In the genomic region with DNA sequence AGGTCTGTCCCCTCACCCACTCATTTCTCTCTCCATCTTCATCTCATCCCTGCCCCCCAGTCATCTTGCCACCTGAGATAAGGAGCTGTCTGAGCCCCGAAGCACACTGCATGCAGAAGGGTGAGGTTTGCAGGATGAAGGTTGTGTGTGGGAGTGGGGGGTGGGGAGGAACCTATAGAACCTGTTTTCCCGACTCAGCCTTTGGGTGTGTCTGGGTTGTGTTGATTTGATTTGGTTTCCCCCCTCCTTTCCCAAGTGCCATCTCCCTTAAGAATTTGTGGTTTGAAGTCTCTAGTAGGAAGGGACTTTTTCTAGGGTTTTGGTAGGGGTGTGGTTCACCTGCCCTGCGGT, we compare ENCODE assay signal across 16 mouse cellular contexts.
DNase-seq lines count a peak whose midpoint lies in the region; ATAC-seq and TF ChIP-seq lines count a peak whose summit lies in the region.
"Had no signal": no experiment of that assay in that cellular context is flagged by ENCODE, and none has a peak within 500 bp of the region (broad histone marks: within the 10 kb centered on the region; RNA-seq: fewer than 3 reads in every experiment).

No protein-coding gene starts in this region.

- no peak for ATAC-seq in kidney, postnatal 0 days (replicated peaks; ENCODE audit: low FRiP score, low read depth)
- 0 out of 2 replicates have a peak, but pooled peaks have one; percentile 16 for ATAC-seq in embryonic facial prominence, embryonic 15.5 days (ENCODE audit: insufficient number of reproducible peaks, low FRiP score, low TSS enrichment, low read depth)
- ATAC-seq in megakaryocyte-erythroid progenitor cell, adult 5-6 weeks (replicated peaks; ENCODE audit: low FRiP score, low TSS enrichment, poor library complexity, severe bottlenecking), result 0 out of 2 replicates have a peak, but pooled peaks have one; percentile 32
- no peak for ATAC-seq in forebrain, embryonic 15.5 days (replicated peaks)
- ATAC-seq: forebrain, embryonic 14.5 days; hindbrain, postnatal 0 days; liver, embryonic 12.5 days; Patski had no signal

- H3K9me3 ChIP-seq in heart, embryonic 10.5 days, result no peaks in the 10 kb centered on the region
- H3K9me3 ChIP-seq in kidney, postnatal 0 days (replicated peaks; ENCODE audit: low read length), result no peaks in the 10 kb centered on the region
- no peaks in the 10 kb centered on the region for H3K9me3 ChIP-seq in embryonic facial prominence, embryonic 15.5 days (replicated peaks)
- no peaks in the 10 kb centered on the region for H3K9me3 ChIP-seq in forebrain, embryonic 15.5 days
- H3K9me3 ChIP-seq: liver, embryonic 12.5 days had no signal

- peaks cover 16% of the 10 kb centered on the region; the same call in 1 of the 2 replicates for H3K36me3 ChIP-seq in heart, embryonic 10.5 days
- H3K36me3 ChIP-seq in kidney, postnatal 0 days (ENCODE audit: insufficient read depth, low read length), result 0 out of 2 replicates have a peak, but pooled peaks cover 4% of the 10 kb centered on the region
- peaks cover 7% of the 10 kb centered on the region; the same call in 1 of the 2 replicates for H3K36me3 ChIP-seq in embryonic facial prominence, embryonic 15.5 days
- no peaks in the 10 kb centered on the region for H3K36me3 ChIP-seq in forebrain, embryonic 15.5 days

- H3K9ac ChIP-seq in kidney, postnatal 0 days (ENCODE audit: low read depth, low read length), result no peak overlapping the region
- H3K9ac ChIP-seq in embryonic facial prominence, embryonic 15.5 days, result no peak overlapping the region
- no peak overlapping the region for H3K9ac ChIP-seq in forebrain, embryonic 15.5 days (replicated peaks)
- H3K9ac ChIP-seq: liver, embryonic 12.5 days had no signal

- no peak overlapping the region for H3K4me3 ChIP-seq in heart, embryonic 10.5 days
- H3K4me3 ChIP-seq in kidney, postnatal 0 days (replicated peaks; ENCODE audit: low read depth, low read length), result no peak overlapping the region
- no peak overlapping the region for H3K4me3 ChIP-seq in embryonic facial prominence, embryonic 15.5 days (replicated peaks)
- H3K4me3 ChIP-seq in cerebellum, adult 2 months (replicated peaks; ENCODE audit: insufficient read depth, low read depth, low read length), result no peak overlapping the region
- no peak overlapping the region for H3K4me3 ChIP-seq in forebrain, embryonic 15.5 days
- H3K4me3 ChIP-seq: liver, embryonic 12.5 days had no signal

- no peak for DNase-seq in heart, embryonic 10.5 days (ENCODE audit: low spot score)
- no peak for DNase-seq in heart, adult 11 months
- no peak for DNase-seq in kidney, postnatal 0 days (ENCODE audit: low spot score)
- DNase-seq in kidney, postnatal 10 days, result no peak
- DNase-seq in cerebellum, adult 2 months, result no peak
- DNase-seq: cerebellum, adult 11 months; midbrain, embryonic 14.5 days; spleen, adult 18-20 months had no signal

- no peaks in the 10 kb centered on the region for H3K27me3 ChIP-seq in heart, embryonic 10.5 days (ENCODE audit: insufficient read depth, poor library complexity, severe bottlenecking)
- no peaks in the 10 kb centered on the region for H3K27me3 ChIP-seq in kidney, postnatal 0 days (ENCODE audit: insufficient read depth, low read length)
- H3K27me3 ChIP-seq in embryonic facial prominence, embryonic 15.5 days, result no peaks in the 10 kb centered on the region
- no peaks in the 10 kb centered on the region for H3K27me3 ChIP-seq in cerebellum, adult 2 months (ENCODE audit: control insufficient read depth, insufficient read depth, low read length)
- H3K27me3 ChIP-seq in forebrain, embryonic 15.5 days, result no peaks in the 10 kb centered on the region
- H3K27me3 ChIP-seq: liver, embryonic 12.5 days; Patski had no signal

- peak overlapping the region; percentile 52; the same call in 1 of the 2 replicates for H3K27ac ChIP-seq in heart, embryonic 10.5 days
- peak overlapping the region; percentile 78 for H3K27ac ChIP-seq in kidney, postnatal 0 days
- peak overlapping the region; percentile 87 for H3K27ac ChIP-seq in embryonic facial prominence, embryonic 15.5 days (replicated peaks)
- H3K27ac ChIP-seq in cerebellum, adult 2 months (ENCODE audit: insufficient read depth, low read length), result no peak overlapping the region
- H3K27ac ChIP-seq in forebrain, embryonic 15.5 days (replicated peaks), result no peak overlapping the region
- H3K27ac ChIP-seq: hindbrain, postnatal 0 days; liver, embryonic 12.5 days; macrophage had no signal

- no peak overlapping the region for H3K4me2 ChIP-seq in kidney, postnatal 0 days (ENCODE audit: low read length)
- no peak overlapping the region for H3K4me2 ChIP-seq in embryonic facial prominence, embryonic 15.5 days (replicated peaks)
- no peak overlapping the region for H3K4me2 ChIP-seq in forebrain, embryonic 15.5 days (replicated peaks)
- H3K4me2 ChIP-seq: liver, embryonic 12.5 days had no signal

- TF ChIP-seq POLR2A in cerebellum, adult 2 months (IDR thresholded peaks at IDR 0.05; ENCODE audit: borderline replicate concordance, insufficient read depth, low read length), result no peak

- WGBS in heart, embryonic 10.5 days, result 56% methylated on average over 3 of the region's 3 CpGs
- 53% methylated on average over 3 of the region's 3 CpGs for WGBS in kidney, postnatal 0 days
- WGBS in embryonic facial prominence, embryonic 15.5 days, result 50% methylated on average over 3 of the region's 3 CpGs
- 86% methylated on average over 3 of the region's 3 CpGs for WGBS in cerebellum, adult 2 months
- WGBS in forebrain, embryonic 15.5 days, result 91% methylated on average over 3 of the region's 3 CpGs

- peaks cover 60% of the 10 kb centered on the region for H3K4me1 ChIP-seq in heart, embryonic 10.5 days
- H3K4me1 ChIP-seq in kidney, postnatal 0 days (replicated peaks; ENCODE audit: insufficient read depth, low read length), result peaks cover 50% of the 10 kb centered on the region
- peaks cover 64% of the 10 kb centered on the region for H3K4me1 ChIP-seq in embryonic facial prominence, embryonic 15.5 days
- no peaks in the 10 kb centered on the region for H3K4me1 ChIP-seq in cerebellum, adult 2 months (ENCODE audit: control insufficient read depth, insufficient read depth, low read length)
- peaks cover 26% of the 10 kb centered on the region for H3K4me1 ChIP-seq in forebrain, embryonic 15.5 days

- no peak for TF ChIP-seq CTCF in kidney, postnatal 0 days (IDR thresholded peaks at IDR 0.05; ENCODE audit: low read depth)
- TF ChIP-seq CTCF in cerebellum, adult 2 months (IDR thresholded peaks at IDR 0.05; ENCODE audit: borderline replicate concordance, insufficient read depth, low read depth, low read length), result no peak

Comparison
In these comparisons a context has a peak if more than half of its experiments do, and no peak if none do; other contexts are left out.
1. H3K27ac ChIP-seq: peak in heart, embryonic 10.5 days (single experiment), kidney, postnatal 0 days (single experiment) and embryonic facial prominence, embryonic 15.5 days (single experiment); none in cerebellum, adult 2 months (single experiment) and forebrain, embryonic 15.5 days (single experiment).
2. ATAC-seq: peak in embryonic facial prominence, embryonic 15.5 days (single experiment) and megakaryocyte-erythroid progenitor cell, adult 5-6 weeks (single experiment); none in kidney, postnatal 0 days (single experiment) and forebrain, embryonic 15.5 days (single experiment).